Mouse (Mus musculus): ENCODE data around the gene Slc35b1.

DNA sequence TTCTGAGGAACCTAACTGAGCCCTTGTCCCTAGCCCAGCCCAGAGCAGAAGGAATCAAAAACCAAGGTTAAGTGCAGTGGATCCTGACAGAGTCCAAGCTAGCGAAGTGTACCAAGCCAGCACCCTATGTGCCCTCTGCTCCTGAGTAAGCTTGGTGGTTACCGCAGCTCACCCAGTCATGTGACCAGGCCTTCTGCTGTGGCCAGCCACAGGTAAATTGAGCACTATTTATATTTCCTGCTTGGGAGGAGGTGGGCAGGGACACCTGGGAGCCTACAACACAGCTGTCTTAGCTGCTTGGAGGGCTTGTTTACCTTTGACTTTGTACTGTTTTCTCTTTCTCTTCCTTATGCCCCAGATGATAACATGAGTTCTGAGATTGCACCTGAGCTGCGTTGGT is 33.5 kb upstream of the Slc35b1 start:
- TF ChIP-seq GATA1 (IDR thresholded peaks at IDR 0.05; ENCODE audit: low read length) (no peak), TAL1 (IDR thresholded peaks at IDR 0.05; ENCODE audit: low read length) (no peak)
